Mouse (Mus musculus): ENCODE data around the gene Celf1. TPM values are rescaled to one million over a fixed set of nuclear protein-coding genes. Genes with fewer than 3 reads are reported as not detected.
"Not testable (repeated sequence)": the region's sequence is repeated elsewhere in the genome, so short reads cannot be mapped to it uniquely, and the experiment has no call there.

Gene Celf1
- polyA plus RNA-seq, 1 experiment from 2014 or later, result 81.9 TPM

DNA sequence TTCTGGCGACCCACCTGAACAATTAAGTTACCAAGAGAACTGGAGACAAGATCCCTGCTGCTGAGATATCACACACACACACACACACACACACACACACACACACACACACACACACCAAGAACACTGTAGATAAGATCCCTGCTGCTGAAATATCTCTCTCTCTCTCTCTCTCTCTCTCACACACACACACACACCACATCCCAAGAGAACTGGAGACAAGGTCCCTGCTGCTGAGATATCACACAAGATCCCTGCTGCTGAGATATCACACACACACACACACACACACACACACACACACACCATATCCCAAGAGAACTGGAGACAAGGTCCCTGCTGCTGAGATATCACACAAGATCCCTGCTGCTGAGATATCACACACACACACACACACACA lies 105.6 kb downstream of the Celf1 start:
- not testable (repeated sequence) for H3K4me3 ChIP-seq (ENCODE audit: low read length); H3K27me3 ChIP-seq (replicated peaks; ENCODE audit: control insufficient read depth, insufficient read depth, low read length); H3K27ac ChIP-seq (ENCODE audit: low read depth, low read length); H3K9me3 ChIP-seq (ENCODE audit: control insufficient read depth, low read length); H3K4me2 ChIP-seq (ENCODE audit: low read length); H3K4me1 ChIP-seq (ENCODE audit: control insufficient read depth, insufficient read depth, low read depth, low read length); H3K36me3 ChIP-seq (ENCODE audit: control insufficient read depth, insufficient read depth, low read length); H3K9ac ChIP-seq (ENCODE audit: low read depth, low read length); ATAC-seq
- WGBS, result 88% methylated on average over 1 of the region's 1 CpGs

GRCm38 (mm10) chr2:91047359-91047758 lies 107.2 kb downstream of the Celf1 start:
- H3K27me3 ChIP-seq (replicated peaks; ENCODE audit: control insufficient read depth, insufficient read depth, low read length), result no peaks in the 10 kb centered on the region
- H3K9me3 ChIP-seq (ENCODE audit: control insufficient read depth, low read length), result no peaks in the 10 kb centered on the region
- H3K4me2 ChIP-seq (ENCODE audit: low read length), result no peak overlapping the region
- H3K4me1 ChIP-seq (ENCODE audit: control insufficient read depth, insufficient read depth, low read depth, low read length), result no peaks in the 10 kb centered on the region
- H3K36me3 ChIP-seq (ENCODE audit: control insufficient read depth, insufficient read depth, low read length), result no peaks in the 10 kb centered on the region
- no peak for ATAC-seq
- H3K9ac ChIP-seq (ENCODE audit: low read depth, low read length), result no peak overlapping the region
- H3K4me3 ChIP-seq (ENCODE audit: low read length), result no peak overlapping the region
- H3K27ac ChIP-seq (ENCODE audit: low read depth, low read length), result no peak overlapping the region
- whole genome bisulfite sequencing, result 77% methylated on average over 9 of the region's 9 CpGs

DNA sequence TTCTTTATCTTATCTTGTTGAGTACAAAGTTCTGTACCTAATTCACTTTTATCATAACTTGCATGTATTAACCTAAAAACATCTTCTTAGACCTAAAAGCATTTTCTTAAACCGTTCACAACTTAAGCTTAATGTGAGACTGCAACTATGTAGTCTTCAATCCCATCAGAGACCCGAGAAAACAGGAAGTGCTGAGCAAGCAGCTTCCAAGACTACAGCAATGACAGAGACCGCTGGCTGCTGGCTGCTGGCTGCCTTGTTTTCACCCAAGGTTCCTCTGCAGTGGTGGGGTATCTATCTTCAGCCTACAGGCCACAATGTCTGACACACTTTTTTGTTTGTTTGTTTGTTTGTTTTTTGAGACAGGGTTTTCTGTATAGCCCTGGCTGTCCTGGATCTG lies 111.7 kb downstream of the Celf1 start:
- no peak overlapping the region for H3K4me3 ChIP-seq (ENCODE audit: low read length)
- no peak overlapping the region for H3K9ac ChIP-seq (ENCODE audit: low read depth, low read length)
- ATAC-seq, result no peak
- H3K27ac ChIP-seq (ENCODE audit: low read depth, low read length), result no peak overlapping the region
- peaks cover 11% of the 10 kb centered on the region for H3K4me1 ChIP-seq (ENCODE audit: control insufficient read depth, insufficient read depth, low read depth, low read length)
- H3K4me2 ChIP-seq (ENCODE audit: low read length), result no peak overlapping the region
- no peaks in the 10 kb centered on the region for H3K27me3 ChIP-seq (replicated peaks; ENCODE audit: control insufficient read depth, insufficient read depth, low read length)
- no peaks in the 10 kb centered on the region for H3K9me3 ChIP-seq (ENCODE audit: control insufficient read depth, low read length)
- 85% methylated on average over 3 of the region's 3 CpGs for WGBS
- H3K36me3 ChIP-seq (ENCODE audit: control insufficient read depth, insufficient read depth, low read length), result peaks cover 12% of the 10 kb centered on the region

- 56% methylated on average over 2 of the region's 2 CpGs for WGBS
- no peak for ATAC-seq
- Histone ChIP-seq H3K9ac (ENCODE audit: low read depth, low read length) (no peak overlapping the region), H3K27me3 (replicated peaks; ENCODE audit: control insufficient read depth, insufficient read depth, low read length) (no peaks in the 10 kb centered on the region), H3K9me3 (ENCODE audit: control insufficient read depth, low read length) (no peaks in the 10 kb centered on the region), H3K4me1 (ENCODE audit: control insufficient read depth, insufficient read depth, low read depth, low read length) (peaks cover 11% of the 10 kb centered on the region), H3K4me3 (ENCODE audit: low read length) (no peak overlapping the region), H3K4me2 (ENCODE audit: low read length) (peak overlapping the region; percentile 61), H3K36me3 (ENCODE audit: control insufficient read depth, insufficient read depth, low read length) (peaks cover 20% of the 10 kb centered on the region), H3K27ac (ENCODE audit: low read depth, low read length) (no peak overlapping the region)
Measured at GRCm38 (mm10) chr2:91052752-91053151, 112.6 kb downstream of the Celf1 start.

- ATAC-seq, result peak; percentile 69
- Histone ChIP-seq H3K27ac (ENCODE audit: low read depth, low read length) (no peak overlapping the region), H3K4me3 (ENCODE audit: low read length) (peak overlapping the region; percentile 68), H3K36me3 (ENCODE audit: control insufficient read depth, insufficient read depth, low read length) (peaks cover 25% of the 10 kb centered on the region), H3K4me1 (ENCODE audit: control insufficient read depth, insufficient read depth, low read depth, low read length) (peaks cover 11% of the 10 kb centered on the region), H3K27me3 (replicated peaks; ENCODE audit: control insufficient read depth, insufficient read depth, low read length) (no peaks in the 10 kb centered on the region), H3K4me2 (ENCODE audit: low read length) (peak overlapping the region; percentile 61), H3K9ac (ENCODE audit: low read depth, low read length) (peak overlapping the region; percentile 53), H3K9me3 (ENCODE audit: control insufficient read depth, low read length) (no peaks in the 10 kb centered on the region)
- 0% methylated on average over 6 of the region's 6 CpGs for WGBS
Measured at GRCm38 (mm10) chr2:91053181-91053933, 113.2 kb downstream of the Celf1 start.

GRCm38 (mm10) chr2:91053934-91054382 lies 113.8 kb downstream of the Celf1 start, which contains the start of gene Psmc3:
Psmc3 (plus strand) TSS chr2:91054009.
- Histone ChIP-seq H3K27ac (ENCODE audit: low read depth, low read length) (peak within 1 kb of the TSS; percentile 94), H3K9ac (ENCODE audit: low read depth, low read length) (peak within 1 kb of the TSS; percentile 80), H3K4me3 (ENCODE audit: low read length) (peak within 1 kb of the TSS; percentile 68), H3K4me1 (ENCODE audit: control insufficient read depth, insufficient read depth, low read depth, low read length) (peaks cover 11% of the 10 kb centered on the region), H3K4me2 (ENCODE audit: low read length) (peak within 1 kb of the TSS; percentile 96), H3K27me3 (replicated peaks; ENCODE audit: control insufficient read depth, insufficient read depth, low read length) (no peaks in the 10 kb centered on the region), H3K36me3 (ENCODE audit: control insufficient read depth, insufficient read depth, low read length) (peaks cover 29% of the 10 kb centered on the region), H3K9me3 (ENCODE audit: control insufficient read depth, low read length) (no peaks in the 10 kb centered on the region)
- ATAC-seq, result peak; percentile 99
- under 1% methylated on average over 40 of the region's 40 CpGs for WGBS

DNA sequence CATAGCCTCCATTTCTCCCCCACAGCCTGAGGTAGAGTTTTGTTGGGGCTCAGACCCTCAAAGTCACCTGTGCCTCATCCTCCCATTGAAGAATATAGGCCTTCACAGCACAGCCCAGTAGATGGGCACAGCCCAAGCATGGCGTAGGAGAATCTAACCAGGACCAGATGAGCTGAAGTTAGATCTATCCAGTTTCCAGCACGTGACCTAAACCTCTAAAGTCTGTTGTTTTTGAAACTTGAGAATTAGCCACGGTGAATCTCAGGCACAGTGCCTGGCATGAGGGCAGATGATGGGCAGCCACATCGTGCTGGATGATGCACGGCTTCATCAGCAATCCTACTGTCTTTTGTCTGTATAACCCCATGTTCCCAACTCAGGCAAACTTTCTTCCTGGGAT lies 118.3 kb downstream of the Celf1 start:
- H3K36me3 ChIP-seq (ENCODE audit: control insufficient read depth, insufficient read depth, low read length), result peaks cover 51% of the 10 kb centered on the region
- H3K4me1 ChIP-seq (ENCODE audit: control insufficient read depth, insufficient read depth, low read depth, low read length), result peaks cover 9% of the 10 kb centered on the region
- H3K9me3 ChIP-seq (ENCODE audit: control insufficient read depth, low read length), result no peaks in the 10 kb centered on the region
- ATAC-seq, result no peak
- H3K4me2 ChIP-seq (ENCODE audit: low read length), result no peak overlapping the region
- no peak overlapping the region for H3K4me3 ChIP-seq (ENCODE audit: low read length)
- H3K27me3 ChIP-seq (replicated peaks; ENCODE audit: control insufficient read depth, insufficient read depth, low read length), result no peaks in the 10 kb centered on the region
- WGBS, result 84% methylated on average over 5 of the region's 5 CpGs
- H3K27ac ChIP-seq (ENCODE audit: low read depth, low read length), result no peak overlapping the region
- no peak overlapping the region for H3K9ac ChIP-seq (ENCODE audit: low read depth, low read length)

DNA sequence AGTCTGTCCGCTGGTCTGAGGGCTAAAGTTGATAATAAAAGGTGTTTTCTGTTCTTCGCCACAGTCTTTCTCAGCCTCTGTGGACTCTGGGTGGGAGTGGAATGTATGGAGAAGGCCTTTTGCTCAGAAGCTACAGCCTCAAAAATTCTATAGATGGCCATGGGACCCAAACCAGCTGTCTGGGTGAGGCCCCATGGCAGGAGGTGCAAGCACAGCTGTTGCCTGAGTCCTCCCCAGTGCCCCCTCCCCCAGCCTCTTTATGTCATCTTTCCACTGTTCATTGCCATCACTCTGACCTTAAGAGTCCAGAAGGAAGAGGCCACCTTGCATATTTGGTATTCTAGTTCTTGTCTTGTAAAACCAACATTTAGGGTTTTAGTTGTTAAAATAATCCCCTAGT lies 119.2 kb downstream of the Celf1 start:
- WGBS, result 96% methylated on average over 2 of the region's 2 CpGs
- Histone ChIP-seq H3K4me3 (ENCODE audit: low read length) (no peak overlapping the region), H3K36me3 (ENCODE audit: control insufficient read depth, insufficient read depth, low read length) (peaks cover 57% of the 10 kb centered on the region), H3K4me1 (ENCODE audit: control insufficient read depth, insufficient read depth, low read depth, low read length) (peaks cover 9% of the 10 kb centered on the region), H3K27me3 (replicated peaks; ENCODE audit: control insufficient read depth, insufficient read depth, low read length) (no peaks in the 10 kb centered on the region), H3K4me2 (ENCODE audit: low read length) (no peak overlapping the region), H3K9ac (ENCODE audit: low read depth, low read length) (no peak overlapping the region), H3K9me3 (ENCODE audit: control insufficient read depth, low read length) (no peaks in the 10 kb centered on the region), H3K27ac (ENCODE audit: low read depth, low read length) (no peak overlapping the region)
- no peak for ATAC-seq

- Histone ChIP-seq H3K9ac (ENCODE audit: low read depth, low read length) (no peak overlapping the region), H3K4me3 (ENCODE audit: low read length) (no peak overlapping the region), H3K27ac (ENCODE audit: low read depth, low read length) (no peak overlapping the region), H3K36me3 (ENCODE audit: control insufficient read depth, insufficient read depth, low read length) (peaks cover 57% of the 10 kb centered on the region), H3K27me3 (replicated peaks; ENCODE audit: control insufficient read depth, insufficient read depth, low read length) (no peaks in the 10 kb centered on the region), H3K4me2 (ENCODE audit: low read length) (no peak overlapping the region), H3K4me1 (ENCODE audit: control insufficient read depth, insufficient read depth, low read depth, low read length) (no peaks in the 10 kb centered on the region), H3K9me3 (ENCODE audit: control insufficient read depth, low read length) (no peaks in the 10 kb centered on the region)
- peak; percentile 38; the same call in 1 of the 2 replicates for ATAC-seq
- WGBS, result 81% methylated on average over 10 of the region's 10 CpGs
Measured at GRCm38 (mm10) chr2:91060544-91061355, 120.6 kb downstream of the Celf1 start.

All from hindbrain, embryonic 16.5 days (tissue).